Mouse (Mus musculus) midbrain, embryonic 14.5 days (tissue): Measurements from ENCODE around the gene Hoxa4. TPM values are rescaled to one million over a fixed set of nuclear protein-coding genes. Genes with fewer than 3 reads are reported as not detected.

Experiments
- ATAC-seq: fragments of 200-750 bp; cut with Nextera tagmentation; 2 replicates; pipeline ENCODE4 v1.8.0; 2017; ENCODE audit warnings: moderate number of reproducible peaks, moderate library complexity; ENCODE audit not compliant: low FRiP score, low TSS enrichment
- DNase-seq: peaks from one replicate; pipeline ENCODE4 v3.0.0-alpha.2; 2015
- H3K27ac ChIP-seq: fragments of 300-500 bp; sonication (generic); replicated peaks from 2 replicates; pipeline ENCODE4 v1.5.1; 2014; ENCODE audit warnings: mild to moderate bottlenecking, low read depth, low read length, moderate library complexity
- H3K27me3 ChIP-seq: fragments of 300-500 bp; sonication (generic); 2 replicates; pipeline ENCODE4 v1.6.1; 2014; ENCODE audit warnings: low read length, control low read depth, mixed read lengths; ENCODE audit not compliant: control insufficient read depth, insufficient read depth
- H3K36me3 ChIP-seq: fragments of 300-500 bp; sonication (generic); 2 replicates; pipeline ENCODE4 v1.6.1; 2014; ENCODE audit warnings: low read length, control low read depth; ENCODE audit not compliant: control insufficient read depth, insufficient read depth
- H3K4me1 ChIP-seq: fragments of 300-500 bp; sonication (generic); 2 replicates; pipeline ENCODE4 v1.6.1; 2014; ENCODE audit warnings: mild to moderate bottlenecking, antibody characterized with exemption, low read length, control low read depth; ENCODE audit not compliant: control insufficient read depth, insufficient read depth
- H3K4me2 ChIP-seq: fragments of 300-500 bp; sonication (generic); 2 replicates; pipeline ENCODE4 v1.6.1; 2014; ENCODE audit warnings: mild to moderate bottlenecking, low read length, moderate library complexity
- H3K4me3 ChIP-seq: fragments of 300-500 bp; sonication (generic); replicated peaks from 2 replicates; pipeline ENCODE4 v1.5.1; 2014; ENCODE audit warnings: low read depth, low read length
- H3K9ac ChIP-seq: fragments of 300-500 bp; sonication (generic); replicated peaks from 2 replicates; pipeline ENCODE4 v1.6.1; 2014; ENCODE audit warnings: mild to moderate bottlenecking, low read length, moderate library complexity
- H3K9me3 ChIP-seq: fragments of 300-500 bp; sonication (generic); 2 replicates; pipeline ENCODE4 v1.6.1; 2016; ENCODE audit warnings: low read length, control low read depth, mixed read lengths; ENCODE audit not compliant: control insufficient read depth
- WGBS: fragments of 180-500 bp; shearing (Covaris S2); extraction: QIAGEN DNeasy Blood & Tissue Kit; methylation state at CpG from one replicate; pipeline ENCODE4 v1.1.7; 2014; 5-methylcytosine and 5-hydroxymethylcytosine counted together
- polyA plus RNA-seq: library from polyadenylated mRNA; unstranded; fragments of >200 nt; fragmentation: Nextera tagmentation; extraction: Ambion mirVana; gene quantifications from 2 replicates; pipeline ENCODE4 v1.2.1, GENCODE M21; 2014

The Hoxa4 gene
- polyA plus RNA-seq, 1 experiment from 2014 or later: not detected

- Histone ChIP-seq H3K27me3 (peaks cover 96% of the 10 kb centered on the region), H3K4me2 (peak overlapping the region; percentile 85), H3K36me3 (no peaks in the 10 kb centered on the region), H3K9me3 (no peaks in the 10 kb centered on the region), H3K4me3 (peak overlapping the region; percentile 43), H3K4me1 (peaks cover 8% of the 10 kb centered on the region), H3K9ac (no peak overlapping the region), H3K27ac (no peak overlapping the region)
- WGBS: 2% methylated on average over 32 of the region's 32 CpGs
- DNase-seq (peak; percentile 11), ATAC-seq (0 out of 2 replicates have a peak, but pooled peaks have one; percentile 34)
Measured at GRCm38 (mm10) chr6:52157466-52158275, 33.9 kb downstream of the Hoxa4 start.

- ATAC-seq (no peak), DNase-seq (peak; percentile 2)
- Histone ChIP-seq H3K4me1 (peaks cover 8% of the 10 kb centered on the region), H3K27ac (no peak overlapping the region), H3K27me3 (peaks cover 97% of the 10 kb centered on the region), H3K4me2 (no peak overlapping the region), H3K9me3 (no peaks in the 10 kb centered on the region), H3K9ac (no peak overlapping the region), H3K4me3 (no peak overlapping the region), H3K36me3 (no peaks in the 10 kb centered on the region)
- 1% methylated on average over 20 of the region's 20 CpGs for WGBS
Measured at GRCm38 (mm10) chr6:52156551-52157200, 34.9 kb downstream of the Hoxa4 start.

DNA sequence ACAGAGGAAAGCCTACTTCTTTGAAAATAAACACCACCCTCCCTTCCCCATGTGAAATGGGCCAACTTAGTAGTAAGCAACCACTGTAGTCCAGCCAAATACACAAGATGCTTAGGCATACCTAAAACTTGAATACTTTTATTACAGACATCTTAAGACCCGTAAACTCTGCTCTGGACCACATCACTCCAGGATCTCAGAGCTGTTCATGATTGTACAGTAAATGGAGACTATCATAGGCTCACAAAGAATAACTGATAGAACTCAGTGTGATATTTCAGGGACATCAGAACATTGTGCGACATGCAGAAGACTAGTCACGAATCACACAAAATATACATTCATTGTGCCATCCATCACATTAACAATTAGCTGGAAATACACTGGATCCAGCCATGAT, 36.1 kb downstream of the Hoxa4 start:
- peaks cover 8% of the 10 kb centered on the region for H3K4me1 ChIP-seq
- no peaks in the 10 kb centered on the region for H3K36me3 ChIP-seq
- ATAC-seq: no peak
- peaks cover 99% of the 10 kb centered on the region for H3K27me3 ChIP-seq
- no peak overlapping the region for H3K9ac ChIP-seq
- no peak overlapping the region for H3K4me3 ChIP-seq
- no peaks in the 10 kb centered on the region for H3K9me3 ChIP-seq
- H3K27ac ChIP-seq: no peak overlapping the region
- no peak for DNase-seq
- 34% methylated on average over 3 of the region's 3 CpGs for WGBS
- no peak overlapping the region for H3K4me2 ChIP-seq

DNA sequence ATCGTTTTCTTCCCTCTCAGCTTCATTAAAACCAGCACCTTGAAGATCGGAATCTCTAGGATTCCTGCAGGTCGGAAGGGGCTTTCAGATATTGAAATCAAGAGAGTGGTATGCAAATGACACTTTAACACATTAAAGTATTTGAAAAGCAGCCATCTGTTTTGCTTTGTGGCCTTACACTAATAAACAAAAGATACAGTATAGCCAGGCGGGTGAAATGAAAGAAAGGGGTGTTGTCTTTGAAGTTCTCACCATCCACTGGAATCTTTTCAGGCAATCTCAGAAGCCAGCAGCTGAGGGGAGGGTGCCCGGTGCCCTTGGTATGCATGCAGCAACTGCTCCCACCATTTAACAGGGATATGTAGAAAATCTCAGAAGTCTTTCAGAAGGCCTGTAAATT, 37.5 kb downstream of the Hoxa4 start:
- peaks cover 8% of the 10 kb centered on the region for H3K4me1 ChIP-seq
- DNase-seq (no peak), ATAC-seq (no peak)
- WGBS: 2% methylated on average over 5 of the region's 5 CpGs
- peaks cover 98% of the 10 kb centered on the region for H3K27me3 ChIP-seq
- H3K27ac ChIP-seq: no peak overlapping the region
- no peaks in the 10 kb centered on the region for H3K36me3 ChIP-seq
- no peak overlapping the region for H3K4me2 ChIP-seq
- H3K9me3 ChIP-seq: peaks cover 3% of the 10 kb centered on the region; the same call in 1 of the 2 replicates
- no peak overlapping the region for H3K4me3 ChIP-seq
- H3K9ac ChIP-seq: no peak overlapping the region

DNA sequence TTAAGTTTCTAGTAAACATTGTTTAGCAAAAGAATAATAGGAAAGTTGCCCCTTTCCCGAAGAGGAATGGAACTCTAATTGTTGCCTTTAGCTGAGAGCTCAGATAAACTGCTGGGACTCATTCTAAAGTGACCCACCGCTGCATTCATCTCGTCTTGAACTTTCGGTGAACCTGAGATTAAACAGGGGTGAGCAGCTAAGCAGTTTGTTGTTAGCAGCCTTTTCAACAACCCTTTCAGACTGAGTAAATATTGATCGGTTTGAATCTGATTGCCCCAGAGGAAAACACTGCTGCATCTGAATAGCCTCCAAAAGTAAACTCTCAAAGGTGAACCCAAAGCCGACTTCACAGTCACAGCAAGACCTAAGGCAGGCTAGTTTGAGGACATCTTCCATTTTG, 38.3 kb downstream of the Hoxa4 start:
- under 1% methylated on average over 6 of the region's 6 CpGs for WGBS
- peaks cover 4% of the 10 kb centered on the region for H3K4me1 ChIP-seq
- no peaks in the 10 kb centered on the region for H3K36me3 ChIP-seq
- no peak overlapping the region for H3K27ac ChIP-seq
- DNase-seq (no peak), ATAC-seq (no peak)
- no peak overlapping the region for H3K4me3 ChIP-seq
- H3K9ac ChIP-seq: no peak overlapping the region
- H3K9me3 ChIP-seq: peaks cover 3% of the 10 kb centered on the region; the same call in 1 of the 2 replicates
- H3K27me3 ChIP-seq: peaks cover 91% of the 10 kb centered on the region
- no peak overlapping the region for H3K4me2 ChIP-seq

DNA sequence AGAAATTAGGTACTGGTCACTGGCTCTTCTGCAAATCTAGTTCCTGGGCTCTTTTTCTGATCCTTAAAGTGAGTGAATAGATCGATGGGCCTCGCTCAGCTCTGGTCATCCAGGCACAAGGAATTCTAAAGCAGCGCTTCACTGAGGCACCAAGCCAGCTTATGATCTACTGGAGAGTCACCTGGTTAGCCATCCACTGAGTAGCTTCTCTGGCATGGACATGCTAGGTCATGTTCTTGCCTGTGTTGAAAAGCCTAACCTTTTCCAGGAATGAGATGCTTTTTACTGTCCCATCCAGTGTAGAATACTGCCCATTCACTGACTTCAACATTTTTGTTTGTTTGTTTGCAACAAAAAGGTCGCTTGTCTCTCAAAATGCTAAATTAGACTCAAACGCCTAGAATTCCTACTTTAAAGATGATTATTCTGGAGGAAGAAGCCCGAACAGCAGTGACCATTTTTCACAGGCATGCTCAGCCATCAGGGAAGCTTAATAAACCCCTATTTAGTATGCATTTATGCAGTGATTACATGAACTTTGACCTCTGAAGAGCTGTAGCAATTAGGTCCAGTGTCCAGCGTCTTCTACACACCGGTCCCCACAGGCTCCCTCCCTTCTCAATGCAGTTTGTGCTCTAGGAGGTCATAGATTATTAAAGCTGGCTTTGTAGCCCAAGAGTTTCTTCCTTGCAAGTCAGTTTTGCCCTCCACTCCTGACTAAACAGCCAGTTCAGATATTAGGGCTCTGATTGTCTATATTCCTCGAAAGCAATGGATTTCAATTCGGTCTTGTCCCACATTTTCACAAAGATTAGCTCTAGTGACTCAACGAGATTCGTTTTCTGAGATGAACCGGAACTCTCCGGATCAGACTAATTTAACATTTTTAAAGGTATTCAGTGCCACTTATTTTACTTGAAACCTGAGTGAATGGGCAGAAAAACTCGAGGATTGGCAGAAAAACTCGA, 39.0 kb downstream of the Hoxa4 start:
- no peaks in the 10 kb centered on the region for H3K36me3 ChIP-seq
- H3K4me1 ChIP-seq: no peaks in the 10 kb centered on the region
- H3K4me2 ChIP-seq: no peak overlapping the region
- peaks cover 91% of the 10 kb centered on the region for H3K27me3 ChIP-seq
- peaks cover 3% of the 10 kb centered on the region; the same call in 1 of the 2 replicates for H3K9me3 ChIP-seq
- DNase-seq (no peak), ATAC-seq (no peak)
- no peak overlapping the region for H3K4me3 ChIP-seq
- H3K9ac ChIP-seq: no peak overlapping the region
- no peak overlapping the region for H3K27ac ChIP-seq
- 3% methylated on average over 16 of the region's 16 CpGs for WGBS

GRCm38 (mm10) chr6:52151571-52151970, 40.0 kb downstream of the Hoxa4 start:
- H3K4me1 ChIP-seq: no peaks in the 10 kb centered on the region
- H3K4me3 ChIP-seq: no peak overlapping the region
- no peaks in the 10 kb centered on the region for H3K36me3 ChIP-seq
- no peak overlapping the region for H3K27ac ChIP-seq
- ATAC-seq: no peak
- DNase-seq: no peak
- H3K9ac ChIP-seq: no peak overlapping the region
- H3K9me3 ChIP-seq: peaks cover 3% of the 10 kb centered on the region; the same call in 1 of the 2 replicates
- H3K27me3 ChIP-seq: peaks cover 90% of the 10 kb centered on the region
- under 1% methylated on average over 4 of the region's 4 CpGs for WGBS
- no peak overlapping the region for H3K4me2 ChIP-seq

GRCm38 (mm10) chr6:52150401-52150966, 41.1 kb downstream of the Hoxa4 start:
- ATAC-seq (no peak), DNase-seq (no peak)
- peaks cover 3% of the 10 kb centered on the region; the same call in 1 of the 2 replicates for H3K9me3 ChIP-seq
- H3K4me2 ChIP-seq: no peak overlapping the region
- no peak overlapping the region for H3K4me3 ChIP-seq
- 5% methylated on average over 16 of the region's 16 CpGs for WGBS
- H3K27ac ChIP-seq: no peak overlapping the region
- no peaks in the 10 kb centered on the region for H3K36me3 ChIP-seq
- H3K9ac ChIP-seq: no peak overlapping the region
- H3K27me3 ChIP-seq: peaks cover 84% of the 10 kb centered on the region
- H3K4me1 ChIP-seq: no peaks in the 10 kb centered on the region
